Mouse (Mus musculus) intestine, embryonic 15.5 days (tissue): ENCODE data around the gene Ms4a4a. TPM values are rescaled to one million over a fixed set of nuclear protein-coding genes. Genes with fewer than 3 reads are reported as not detected.
"Not testable (repeated sequence)": the region's sequence is repeated elsewhere in the genome, so short reads cannot be mapped to it uniquely, and the experiment has no call there.

Experiments used
- ATAC-seq: fragments of 200-750 bp; cut with Nextera tagmentation; 2 replicates; pipeline ENCODE4 v1.8.0; 2017; ENCODE audit warnings: moderate TSS enrichment, moderate library complexity
- H3K27ac ChIP-seq: fragments of 300-500 bp; sonication (generic); 2 replicates; pipeline ENCODE4 v1.5.1; 2015; ENCODE audit warnings: mild to moderate bottlenecking, inconsistent platforms
- H3K27me3 ChIP-seq: fragments of 300-500 bp; sonication (generic); replicated peaks from 2 replicates; pipeline ENCODE4 v1.6.1; 2015; ENCODE audit warnings: inconsistent platforms
- H3K36me3 ChIP-seq: fragments of 300-500 bp; sonication (generic); 2 replicates; pipeline ENCODE4 v1.6.1; 2015; ENCODE audit warnings: inconsistent platforms
- H3K4me1 ChIP-seq: fragments of 300-500 bp; sonication (generic); replicated peaks from 2 replicates; pipeline ENCODE4 v1.6.1; 2015; ENCODE audit warnings: inconsistent platforms
- H3K4me2 ChIP-seq: fragments of 300-500 bp; sonication (generic); replicated peaks from 2 replicates; pipeline ENCODE4 v1.6.1; 2015; ENCODE audit warnings: mild to moderate bottlenecking, inconsistent platforms
- H3K4me3 ChIP-seq: fragments of 300-500 bp; sonication (generic); replicated peaks from 2 replicates; pipeline ENCODE4 v1.5.1; 2015; ENCODE audit warnings: inconsistent platforms
- H3K9ac ChIP-seq: fragments of 300-500 bp; sonication (generic); 2 replicates; pipeline ENCODE4 v1.6.1; 2015; ENCODE audit warnings: inconsistent platforms
- H3K9me3 ChIP-seq: fragments of 300-500 bp; sonication (generic); 2 replicates; pipeline ENCODE4 v1.6.1; 2016; ENCODE audit warnings: inconsistent platforms
- WGBS: fragments of 180-500 bp; shearing (Covaris S2); methylation state at CpG from one replicate; pipeline ENCODE4 v1.1.7; 2015; 5-methylcytosine and 5-hydroxymethylcytosine counted together
- polyA plus RNA-seq: library from polyadenylated mRNA; unstranded; fragments of >200 nt; fragmentation: Nextera tagmentation; extraction: Ambion mirVana; gene quantifications from 2 replicates; pipeline ENCODE4 v1.2.1, GENCODE M21; 2015

Ms4a4a gene
- polyA plus RNA-seq, 1 experiment from 2014 or later = 8.0 TPM

DNA sequence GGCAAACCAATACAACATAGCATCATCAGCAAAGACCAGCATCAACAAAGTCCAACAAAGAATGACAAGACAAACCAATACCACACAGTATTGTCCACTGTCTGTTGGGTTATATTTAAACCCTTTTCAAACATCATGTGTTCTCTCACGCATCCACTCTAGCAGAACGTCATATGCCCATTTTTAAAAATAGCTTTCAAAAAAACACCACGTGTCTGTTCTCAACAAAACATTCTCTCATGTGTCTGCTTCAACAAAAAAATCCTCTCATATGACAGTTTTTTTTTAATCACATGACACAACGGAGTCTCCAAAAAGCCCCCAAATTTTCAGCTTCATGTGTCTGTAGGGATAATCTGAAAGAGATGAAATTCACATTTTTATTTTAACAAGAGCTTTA is 12.4 kb downstream of the Ms4a4a start:
- H3K9me3 ChIP-seq = no peaks in the 10 kb centered on the region
- ATAC-seq = no peak
- 74% methylated on average over 4 of the region's 4 CpGs for WGBS

DNA sequence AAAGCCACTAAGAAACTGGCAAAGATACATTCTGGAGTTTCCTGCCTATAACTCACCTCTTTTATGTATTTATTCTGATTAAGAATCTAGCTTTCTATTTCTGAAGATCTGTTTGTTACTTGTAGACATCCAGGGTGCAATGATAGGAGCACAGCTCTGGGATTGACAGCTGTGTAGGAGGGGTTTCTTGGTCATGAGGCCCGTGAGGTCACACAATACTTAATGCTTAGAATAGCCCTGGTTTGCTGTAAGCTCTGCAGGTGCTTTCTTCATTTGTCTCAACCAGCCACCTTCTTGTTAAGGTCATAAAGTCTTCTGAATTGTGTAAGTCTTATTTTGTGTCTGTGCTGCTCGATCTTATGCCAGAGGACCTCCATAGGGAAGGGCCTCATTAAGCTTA is 13.6 kb downstream of the Ms4a4a start:
- Histone ChIP-seq H3K4me2 (no peak overlapping the region), H3K27me3 (no peaks in the 10 kb centered on the region), H3K36me3 (no peaks in the 10 kb centered on the region), H3K27ac (no peak overlapping the region), H3K4me1 (no peaks in the 10 kb centered on the region), H3K4me3 (no peak overlapping the region), H3K9me3 (no peaks in the 10 kb centered on the region), H3K9ac (no peak overlapping the region)
- no peak for ATAC-seq
- WGBS = 85% methylated on average over 2 of the region's 2 CpGs

More for the DNA sequence above, 12.4 kb downstream of the Ms4a4a start:
- H3K9ac ChIP-seq = no peak overlapping the region
- H3K27me3 ChIP-seq = no peaks in the 10 kb centered on the region
- H3K36me3 ChIP-seq = no peaks in the 10 kb centered on the region
- no peak overlapping the region for H3K4me2 ChIP-seq
- no peaks in the 10 kb centered on the region for H3K4me1 ChIP-seq
- H3K27ac ChIP-seq = no peak overlapping the region
- H3K4me3 ChIP-seq = no peak overlapping the region

DNA sequence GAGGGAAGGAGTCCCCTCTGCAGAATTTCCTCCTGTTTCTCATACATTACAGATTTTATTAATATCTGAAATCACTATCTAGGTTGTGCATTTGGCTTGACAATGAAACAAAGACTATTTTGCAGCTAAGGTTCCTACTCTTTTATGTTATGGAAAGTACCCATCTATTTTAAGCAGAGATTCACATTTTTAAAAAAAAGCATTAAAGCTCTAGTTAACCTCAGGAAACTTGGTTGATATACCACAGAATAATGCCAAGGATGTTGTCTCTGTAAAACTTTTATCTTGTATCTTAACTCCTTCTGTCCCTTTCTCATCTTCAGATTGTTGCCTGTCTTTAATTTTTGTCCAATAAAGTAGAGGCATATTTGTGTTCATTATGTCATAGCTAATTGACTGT is 20.4 kb downstream of the Ms4a4a start:
- Histone ChIP-seq H3K27ac (no peak overlapping the region), H3K4me1 (no peaks in the 10 kb centered on the region), H3K9me3 (no peaks in the 10 kb centered on the region), H3K27me3 (no peaks in the 10 kb centered on the region), H3K36me3 (no peaks in the 10 kb centered on the region), H3K4me2 (no peak overlapping the region), H3K9ac (no peak overlapping the region), H3K4me3 (no peak overlapping the region)
- ATAC-seq = no peak

DNA sequence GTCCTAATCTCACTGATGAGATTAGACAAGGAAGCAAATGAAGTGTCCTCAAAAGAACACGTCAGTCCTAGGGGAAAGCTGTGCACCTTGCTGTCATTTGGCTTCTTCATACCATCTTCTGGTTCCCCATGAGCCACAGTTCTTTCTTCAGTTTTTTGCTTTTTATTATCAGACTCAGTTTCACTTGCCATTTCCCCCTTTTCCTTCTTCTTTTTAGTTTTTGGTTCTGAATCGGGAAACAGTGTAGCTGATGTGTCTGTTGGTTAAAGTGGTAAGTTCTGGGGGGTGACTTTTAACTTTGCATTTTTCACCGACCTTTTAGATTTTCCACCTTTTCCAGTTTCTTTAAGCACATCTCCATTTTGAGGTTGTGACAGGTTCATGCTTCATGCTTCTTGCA is 29.2 kb downstream of the Ms4a4a start, which contains the start of gene Ms4a4c:
Ms4a4c (plus strand) TSS at position 244 of the 400 bp plus-strand sequence.
- Histone ChIP-seq H3K27me3 (no peaks in the 10 kb centered on the region), H3K9me3 (no peaks in the 10 kb centered on the region), H3K27ac (no peak within 1 kb of the TSS), H3K4me1 (no peaks in the 10 kb centered on the region), H3K9ac (no peak within 1 kb of the TSS), H3K36me3 (no peaks in the 10 kb centered on the region), H3K4me3 (no peak within 1 kb of the TSS), H3K4me2 (no peak within 1 kb of the TSS)
- no peak for ATAC-seq
- WGBS = 92% methylated on average over 3 of the region's 3 CpGs

DNA sequence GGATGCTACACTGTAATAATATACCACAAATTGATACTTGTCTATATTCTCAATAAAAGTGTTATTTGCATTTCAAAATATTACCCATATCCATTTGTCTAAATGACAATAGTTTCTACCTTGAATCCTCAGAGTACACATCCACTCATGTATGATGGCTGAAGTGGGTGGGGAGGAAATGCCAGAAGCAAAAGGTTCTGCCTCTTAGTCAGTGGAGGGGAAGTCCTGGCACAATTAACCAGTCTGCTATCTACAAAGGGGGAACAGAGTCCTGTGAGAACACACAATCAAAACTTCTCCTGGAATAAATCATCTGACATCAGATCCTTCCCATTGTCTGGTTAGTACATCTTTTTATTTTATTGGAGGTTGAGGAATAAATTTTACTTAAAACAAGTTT is 32.1 kb downstream of the Ms4a4a start:
- Histone ChIP-seq H3K4me2 (no peak overlapping the region), H3K9ac (no peak overlapping the region), H3K4me3 (no peak overlapping the region), H3K4me1 (no peaks in the 10 kb centered on the region), H3K9me3 (no peaks in the 10 kb centered on the region), H3K27me3 (no peaks in the 10 kb centered on the region), H3K36me3 (no peaks in the 10 kb centered on the region), H3K27ac (no peak overlapping the region)
- no peak for ATAC-seq

DNA sequence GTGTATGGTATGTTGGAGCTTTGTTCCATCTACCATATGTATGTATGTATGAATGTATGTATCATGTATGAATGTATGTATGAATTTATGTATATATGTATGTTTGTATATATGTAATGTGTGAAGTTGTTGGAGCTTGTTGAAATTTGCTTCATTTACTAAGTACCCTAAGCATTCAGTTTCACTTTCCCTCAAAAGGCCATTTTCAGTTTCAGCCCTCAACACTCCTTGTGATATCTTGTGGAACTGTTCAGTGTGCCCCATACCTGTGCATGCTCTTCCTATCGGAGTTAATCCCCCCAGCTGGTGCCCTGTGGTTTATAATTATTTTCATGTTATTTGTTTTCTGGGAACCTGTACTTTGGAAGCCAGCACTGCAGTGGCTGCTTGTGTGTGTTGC is 33.3 kb downstream of the Ms4a4a start:
- Histone ChIP-seq H3K9me3 (no peaks in the 10 kb centered on the region), H3K4me3 (no peak overlapping the region), H3K9ac (no peak overlapping the region), H3K36me3 (no peaks in the 10 kb centered on the region), H3K27me3 (no peaks in the 10 kb centered on the region), H3K4me2 (no peak overlapping the region), H3K4me1 (no peaks in the 10 kb centered on the region), H3K27ac (no peak overlapping the region)
- ATAC-seq = no peak
- WGBS = 93% methylated on average over 1 of the region's 1 CpGs

DNA sequence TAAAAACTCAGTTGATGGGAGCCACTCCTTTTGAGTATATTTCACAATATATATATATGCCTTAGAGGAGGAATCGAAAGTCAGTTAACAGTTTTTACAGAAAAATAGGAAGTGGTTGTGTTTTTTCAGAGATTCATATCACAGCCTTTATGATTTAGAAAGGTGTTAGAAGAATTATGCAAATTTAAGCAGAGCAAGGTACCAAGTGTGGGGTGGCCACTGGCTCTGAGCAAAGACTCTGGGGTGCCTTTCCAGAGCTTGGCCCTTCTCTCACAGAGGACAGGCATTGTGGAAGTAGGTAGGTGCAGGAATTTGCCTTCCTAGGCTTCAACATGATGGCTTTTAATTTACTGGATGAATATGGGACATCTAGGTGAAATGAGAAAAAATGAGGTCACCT is 36.3 kb downstream of the Ms4a4a start:
- Histone ChIP-seq H3K9me3 (no peaks in the 10 kb centered on the region), H3K27me3 (no peaks in the 10 kb centered on the region), H3K9ac (no peak overlapping the region), H3K4me2 (no peak overlapping the region), H3K4me1 (no peaks in the 10 kb centered on the region), H3K4me3 (no peak overlapping the region), H3K27ac (no peak overlapping the region), H3K36me3 (no peaks in the 10 kb centered on the region)
- 95% methylated on average over 1 of the region's 1 CpGs for WGBS
- no peak for ATAC-seq

DNA sequence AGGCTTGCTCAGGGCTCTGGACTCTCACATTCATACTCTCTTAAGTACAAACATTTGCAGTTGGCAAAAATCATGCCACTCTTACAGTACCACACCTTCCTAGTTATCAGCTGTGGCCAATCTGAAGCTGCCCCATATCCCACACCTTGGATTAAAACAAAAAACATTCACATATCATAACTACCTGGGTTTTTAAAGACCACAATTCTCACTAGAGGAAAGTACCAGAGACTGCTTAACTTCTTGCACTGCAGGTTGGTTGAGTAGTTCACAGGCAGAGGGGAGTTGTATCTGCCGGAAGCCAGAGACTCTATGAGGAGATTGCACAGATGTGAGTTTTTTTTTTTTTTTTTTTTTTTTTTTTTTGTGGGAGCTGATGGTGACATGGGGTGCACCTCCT is 38.8 kb downstream of the Ms4a4a start:
- H3K4me2 ChIP-seq = no peak overlapping the region
- H3K4me3 ChIP-seq = no peak overlapping the region
- H3K9ac ChIP-seq = no peak overlapping the region
- H3K36me3 ChIP-seq = no peaks in the 10 kb centered on the region
- H3K4me1 ChIP-seq = no peaks in the 10 kb centered on the region
- 97% methylated on average over 1 of the region's 1 CpGs for WGBS
- H3K9me3 ChIP-seq = no peaks in the 10 kb centered on the region
- ATAC-seq = no peak
- no peak overlapping the region for H3K27ac ChIP-seq
- H3K27me3 ChIP-seq = no peaks in the 10 kb centered on the region

DNA sequence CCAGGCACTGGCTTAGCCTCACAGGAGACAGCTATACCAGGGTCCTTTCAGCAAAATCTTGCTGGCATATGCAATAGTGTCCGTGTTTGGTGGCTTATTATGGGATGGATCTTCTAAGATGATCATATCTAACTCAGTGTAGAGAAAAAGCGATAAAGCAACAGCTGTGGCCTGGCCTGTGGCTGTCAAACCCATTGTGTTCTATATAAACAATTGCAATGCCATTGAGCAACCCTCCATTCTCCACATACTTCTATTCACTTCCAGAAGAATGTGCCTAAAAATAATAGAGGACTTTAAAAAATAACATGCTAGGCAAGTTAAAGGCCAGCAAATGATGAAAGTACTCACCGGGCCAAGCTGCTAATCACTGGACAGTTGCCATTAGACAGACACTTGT is 40.3 kb downstream of the Ms4a4a start:
- 56% methylated on average over 3 of the region's 3 CpGs for WGBS
- no peaks in the 10 kb centered on the region for H3K9me3 ChIP-seq
- no peak overlapping the region for H3K9ac ChIP-seq
- H3K27ac ChIP-seq = no peak overlapping the region
- no peaks in the 10 kb centered on the region for H3K4me1 ChIP-seq
- no peaks in the 10 kb centered on the region for H3K27me3 ChIP-seq
- H3K36me3 ChIP-seq = no peaks in the 10 kb centered on the region
- no peak overlapping the region for H3K4me3 ChIP-seq
- no peak for ATAC-seq
- no peak overlapping the region for H3K4me2 ChIP-seq

DNA sequence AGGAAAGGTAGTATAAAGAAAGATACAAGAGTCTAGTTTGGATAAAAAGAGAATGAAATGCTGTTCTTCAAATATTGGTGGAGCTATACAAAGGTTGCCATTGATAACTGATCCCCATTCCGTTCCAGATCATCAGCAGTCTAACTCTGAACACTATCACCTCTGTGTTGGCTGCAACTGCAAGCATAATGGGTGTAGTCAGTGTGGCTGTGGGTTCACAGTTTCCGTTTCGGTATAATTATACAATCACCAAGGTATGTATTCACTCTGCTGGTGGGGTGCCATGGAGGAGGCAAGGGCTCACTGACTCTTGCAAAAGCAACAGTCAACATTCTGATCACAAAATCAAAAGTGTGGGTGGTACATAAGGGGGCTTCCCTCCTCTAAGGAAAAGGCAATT is 43.5 kb downstream of the Ms4a4a start:
- H3K27me3 ChIP-seq, ATAC-seq, H3K4me2 ChIP-seq, H3K36me3 ChIP-seq, H3K27ac ChIP-seq, H3K4me1 ChIP-seq, H3K9me3 ChIP-seq, H3K9ac ChIP-seq, H3K4me3 ChIP-seq: not testable (repeated sequence)
- WGBS = 90% methylated on average over 3 of the region's 3 CpGs

DNA sequence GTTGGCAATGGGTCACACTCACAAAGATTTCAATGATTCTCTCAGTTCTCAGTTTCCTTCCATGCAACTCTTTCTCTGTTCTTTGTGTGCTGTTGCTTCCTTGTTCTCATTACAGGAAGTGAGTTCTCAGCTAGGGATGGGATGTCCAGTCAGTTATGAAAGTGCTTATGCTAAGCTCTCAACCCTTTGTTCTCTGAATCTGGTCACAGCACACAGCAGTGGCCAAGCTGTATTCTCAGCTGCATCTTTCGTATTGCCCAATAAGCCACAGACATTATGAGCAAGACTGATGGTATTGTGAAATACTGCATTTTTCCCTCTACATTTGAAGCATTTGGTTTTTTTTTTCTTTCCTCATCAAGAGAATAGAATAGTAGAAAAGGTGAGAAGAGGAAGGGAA is 55.9 kb downstream of the Ms4a4a start:
- not testable (repeated sequence) for H3K36me3 ChIP-seq, H3K27me3 ChIP-seq, H3K4me3 ChIP-seq, H3K9me3 ChIP-seq, H3K4me1 ChIP-seq, ATAC-seq, H3K9ac ChIP-seq, H3K27ac ChIP-seq, H3K4me2 ChIP-seq
- WGBS = 90% methylated on average over 1 of the region's 1 CpGs

DNA sequence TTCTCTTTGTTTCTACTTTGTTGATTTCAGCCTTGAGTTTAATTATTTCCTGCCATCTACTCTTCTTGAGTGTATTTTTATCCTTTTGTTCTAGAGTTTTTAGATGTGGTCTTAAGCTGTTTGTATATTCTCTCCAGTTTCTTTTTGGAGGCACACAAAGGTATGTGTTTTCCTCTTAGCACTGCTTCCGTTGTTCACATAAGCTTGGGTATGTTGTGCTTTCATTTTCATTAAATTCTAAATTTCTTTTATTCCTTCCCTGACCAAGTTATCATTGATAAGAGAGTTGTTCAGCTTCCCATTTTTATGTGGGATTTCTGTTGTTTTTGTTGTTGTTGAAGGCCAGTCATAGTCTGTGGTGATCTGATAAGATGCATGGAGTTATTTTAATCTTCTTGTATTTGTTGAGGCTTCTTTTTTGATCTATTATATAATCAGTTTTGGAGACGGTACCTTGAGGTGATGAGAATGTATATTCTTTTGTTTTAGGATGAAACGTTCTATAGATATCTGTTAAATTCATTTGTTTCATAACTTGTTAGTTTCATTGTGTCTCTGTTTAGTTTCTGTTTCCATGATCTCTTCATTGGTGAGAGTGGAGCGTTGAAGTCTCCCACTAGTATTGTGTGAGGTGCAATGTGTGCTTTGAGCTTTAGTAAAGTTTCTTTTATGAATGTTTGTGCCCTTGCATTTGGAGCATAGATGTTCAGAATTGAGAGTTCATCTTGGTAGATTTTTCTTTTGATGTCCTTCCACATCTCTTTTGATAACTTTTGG is 59.9 kb downstream of the Ms4a4a start:
- Histone ChIP-seq H3K27me3 (no peaks in the 10 kb centered on the region), H3K4me1 (no peaks in the 10 kb centered on the region), H3K4me3 (no peak overlapping the region), H3K9ac (no peak overlapping the region), H3K9me3 (no peaks in the 10 kb centered on the region), H3K36me3 (no peaks in the 10 kb centered on the region), H3K4me2 (no peak overlapping the region), H3K27ac (no peak overlapping the region)
- no peak for ATAC-seq
- 91% methylated on average over 4 of the region's 4 CpGs for WGBS
